Mouse (Mus musculus) right cerebral cortex, postnatal 14 days (tissue): Measurements from ENCODE around the gene Tmem160.

Experiments used
- DNase-seq: peaks from one replicate; pipeline ENCODE4 v3.0.0; 2022

The Tmem160 gene

DNA sequence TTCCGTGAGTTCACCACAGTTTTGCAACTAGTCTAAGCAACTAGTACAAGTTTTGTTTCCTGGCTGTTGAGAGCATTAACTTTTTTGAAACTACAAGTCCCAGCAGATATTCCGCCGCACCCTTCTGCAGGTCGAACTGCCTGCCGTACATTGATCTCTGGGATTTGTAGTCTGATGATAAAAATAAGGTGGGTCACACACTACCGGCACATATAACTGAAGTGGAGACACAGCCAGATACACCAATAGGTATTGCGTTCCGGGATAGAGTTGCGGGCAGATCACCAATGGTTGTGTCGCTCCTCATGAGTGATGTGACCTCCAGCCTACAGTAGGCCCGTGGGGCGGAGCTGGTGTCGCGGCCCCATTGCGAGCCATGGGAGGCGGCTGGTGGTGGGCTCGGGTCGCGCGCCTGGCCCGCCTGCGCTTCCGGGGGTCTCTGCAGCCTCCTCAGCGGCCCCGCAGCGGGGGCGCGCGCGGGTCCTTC lies at the start of gene Tmem160:
Tmem160 (plus strand) TSS at position 193 of the 487 bp plus-strand sequence.
- DNase-seq, result peak; percentile 84

DNA sequence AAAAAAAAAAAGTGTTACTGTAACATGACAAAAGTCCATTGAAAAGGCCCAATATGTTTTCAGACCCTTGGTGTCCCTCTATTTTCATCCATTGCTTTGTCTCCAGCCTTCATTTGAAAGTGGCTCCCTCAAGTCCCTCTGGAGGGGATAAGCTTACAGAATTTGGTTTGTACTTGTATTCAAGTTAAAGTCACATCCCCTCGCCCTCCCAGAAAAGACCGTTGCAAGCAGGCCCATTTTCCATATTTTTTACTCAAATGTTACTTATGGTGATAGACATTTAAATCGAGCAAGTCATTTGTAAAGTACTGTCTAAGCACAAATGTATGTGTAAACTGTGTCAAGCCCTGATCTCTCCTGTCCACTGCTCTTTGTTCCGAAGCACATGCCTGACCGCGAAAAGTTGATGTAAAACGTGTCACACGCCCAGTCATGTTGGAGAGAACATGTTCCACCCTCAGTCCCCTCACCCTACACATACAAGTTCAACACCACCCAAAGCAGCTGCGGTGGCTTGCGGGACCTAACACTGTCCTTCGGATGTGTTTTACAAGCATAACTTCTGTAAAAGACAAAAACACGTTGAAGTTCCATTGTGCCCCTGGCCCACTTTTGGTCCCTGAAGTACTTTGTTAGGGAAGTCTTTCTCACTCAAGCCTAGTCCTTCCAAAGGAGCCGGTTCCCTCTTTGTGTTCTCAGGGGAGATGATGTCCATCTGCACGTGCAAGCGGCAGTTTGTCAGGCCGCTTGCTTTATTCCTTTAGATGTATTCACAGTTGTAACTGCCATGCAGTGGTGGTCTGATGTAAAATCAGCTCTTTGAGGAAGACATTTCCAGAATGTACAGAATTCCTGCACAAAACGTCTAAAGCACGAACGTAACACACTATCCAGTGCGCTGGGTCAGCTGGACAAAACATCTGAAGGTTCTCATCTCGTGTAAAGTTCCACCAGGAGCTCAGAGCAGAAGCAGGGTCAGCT lies 49.3 kb upstream of the Tmem160 start:
- DNase-seq, result no peak

DNA sequence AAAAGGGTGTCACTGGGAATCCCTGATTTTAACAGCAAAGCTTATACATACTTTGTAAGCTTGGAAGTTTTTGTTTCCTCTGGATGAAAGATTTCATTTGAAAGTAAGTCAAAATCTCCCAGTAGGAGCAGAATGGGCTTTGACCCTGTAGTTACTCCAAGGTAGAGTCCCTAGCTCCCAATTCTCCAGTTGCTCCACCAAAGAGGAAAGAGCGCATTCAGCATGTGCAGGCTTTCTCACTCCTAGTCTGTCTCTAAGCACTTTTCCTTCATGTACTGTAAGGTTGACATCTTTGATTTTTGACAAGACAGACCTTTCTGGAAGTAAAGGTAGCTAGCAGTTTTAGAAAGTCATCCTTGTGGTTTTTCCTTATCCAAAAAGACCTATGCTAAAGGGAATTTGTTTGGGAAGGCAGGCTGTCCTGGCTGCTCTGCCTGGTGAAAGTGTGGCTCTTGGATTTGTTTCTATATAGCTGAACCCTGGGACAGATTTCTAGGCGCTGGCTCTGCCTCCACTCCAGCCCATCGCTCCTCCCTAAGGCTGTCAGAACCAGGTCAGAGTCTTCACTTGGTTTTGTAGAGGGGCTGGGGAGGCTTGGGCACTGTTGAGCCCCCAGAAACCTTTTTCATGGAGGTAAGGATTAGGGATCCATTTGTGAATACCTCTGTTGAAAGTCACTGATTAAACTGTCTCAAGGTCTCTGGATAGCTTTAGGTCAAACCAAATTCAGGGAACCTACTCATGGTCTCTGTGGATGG lies 48.1 kb upstream of the Tmem160 start:
- DNase-seq, result no peak

DNA sequence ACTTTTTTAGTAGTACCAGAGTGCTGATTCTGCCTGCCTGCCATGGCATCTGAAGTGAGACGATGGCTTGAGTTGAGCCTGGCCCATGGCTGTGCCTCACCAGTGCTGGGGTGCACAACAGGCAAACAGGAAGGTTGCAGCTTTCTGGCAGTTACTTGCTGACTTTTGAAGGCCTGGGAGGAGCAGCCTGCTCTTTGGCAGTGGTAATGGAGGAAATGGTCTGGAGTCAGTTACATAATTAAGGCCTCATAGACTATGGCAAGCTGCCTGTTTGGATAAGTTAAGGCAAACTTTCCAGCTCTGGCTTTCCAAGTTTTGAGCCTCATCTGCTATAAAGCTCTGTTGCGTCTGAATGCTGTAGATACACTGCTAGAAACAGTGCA lies 47.5 kb upstream of the Tmem160 start:
- no peak for DNase-seq

DNA sequence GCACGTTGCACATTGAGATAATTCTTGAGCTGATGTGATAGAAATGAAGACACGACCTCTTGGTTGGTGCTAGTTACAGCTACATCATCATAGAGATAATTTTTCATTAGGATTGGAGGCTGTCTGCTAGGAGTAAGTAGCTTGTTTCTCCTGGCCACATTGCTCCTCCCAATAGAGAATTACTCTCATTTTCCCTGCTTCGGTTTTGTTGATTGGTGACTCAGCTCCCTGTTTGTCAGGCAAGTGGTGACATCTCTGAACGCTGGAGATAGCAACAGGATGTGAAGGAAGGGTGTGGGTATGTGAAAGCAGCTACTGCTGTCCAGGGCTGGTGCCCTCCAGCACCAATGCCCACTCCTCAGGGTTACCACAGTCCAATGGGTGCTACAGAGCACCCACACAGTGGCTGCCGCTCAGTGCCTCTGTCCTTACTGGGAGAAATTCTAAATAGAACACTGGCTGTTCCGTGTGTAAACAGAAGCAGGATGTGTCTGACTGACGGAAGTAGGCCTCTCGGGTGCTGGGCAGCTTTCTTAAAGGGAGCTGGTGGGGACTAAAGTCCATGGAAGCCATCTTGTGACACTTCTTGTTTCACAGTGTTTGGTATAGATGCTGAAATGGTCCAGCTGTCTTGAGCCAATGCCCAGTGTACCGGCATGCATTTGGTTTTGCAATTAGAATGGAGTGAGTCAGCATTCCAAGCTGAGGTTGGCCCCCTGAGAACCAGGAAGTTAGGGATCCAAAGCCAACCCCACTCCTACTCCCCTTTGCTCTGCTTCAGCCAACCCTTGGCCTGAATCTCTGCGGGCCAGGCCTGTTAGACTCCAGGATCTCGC lies 46.8 kb upstream of the Tmem160 start:
- no peak for DNase-seq

DNA sequence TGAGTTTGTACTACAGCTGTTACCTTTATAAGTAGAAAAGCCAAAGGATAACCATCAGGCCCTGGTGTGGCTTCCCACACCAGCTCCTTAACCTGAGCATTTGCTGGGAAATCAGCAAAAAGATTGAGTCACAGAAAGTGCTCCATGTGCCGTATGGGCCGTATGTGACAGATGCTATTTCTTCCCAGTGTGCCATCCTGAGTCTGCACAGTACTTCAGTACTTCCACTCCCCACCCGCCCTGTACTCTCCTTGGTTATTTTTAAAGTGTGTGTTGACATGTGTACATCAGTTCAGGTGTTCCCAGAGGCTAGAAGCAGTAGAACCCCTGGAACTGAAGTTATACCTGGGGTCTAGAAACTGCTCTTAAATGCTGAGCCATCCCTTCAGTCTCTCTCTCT lies 45.6 kb upstream of the Tmem160 start:
- DNase-seq, result no peak

DNA sequence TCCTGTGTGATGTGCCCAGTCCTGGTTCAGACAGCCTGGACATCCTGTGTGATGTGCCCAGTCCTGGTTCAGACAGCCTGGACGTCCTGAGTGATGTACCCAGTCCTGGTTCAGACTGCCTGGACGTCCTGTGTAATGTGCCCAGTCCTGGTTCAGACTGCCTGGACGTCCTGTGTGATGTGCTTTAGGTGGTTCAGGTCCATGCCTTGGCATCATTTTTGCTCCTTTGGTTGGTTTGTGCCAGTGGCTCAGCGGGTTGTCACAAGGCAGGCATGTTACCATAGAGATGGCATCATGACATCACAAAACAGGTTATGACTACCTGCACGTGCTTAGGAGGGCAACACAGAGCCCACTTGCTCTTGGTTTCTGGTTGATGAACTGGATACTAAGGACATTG lies 41.5 kb upstream of the Tmem160 start:
- DNase-seq, result no peak

DNA sequence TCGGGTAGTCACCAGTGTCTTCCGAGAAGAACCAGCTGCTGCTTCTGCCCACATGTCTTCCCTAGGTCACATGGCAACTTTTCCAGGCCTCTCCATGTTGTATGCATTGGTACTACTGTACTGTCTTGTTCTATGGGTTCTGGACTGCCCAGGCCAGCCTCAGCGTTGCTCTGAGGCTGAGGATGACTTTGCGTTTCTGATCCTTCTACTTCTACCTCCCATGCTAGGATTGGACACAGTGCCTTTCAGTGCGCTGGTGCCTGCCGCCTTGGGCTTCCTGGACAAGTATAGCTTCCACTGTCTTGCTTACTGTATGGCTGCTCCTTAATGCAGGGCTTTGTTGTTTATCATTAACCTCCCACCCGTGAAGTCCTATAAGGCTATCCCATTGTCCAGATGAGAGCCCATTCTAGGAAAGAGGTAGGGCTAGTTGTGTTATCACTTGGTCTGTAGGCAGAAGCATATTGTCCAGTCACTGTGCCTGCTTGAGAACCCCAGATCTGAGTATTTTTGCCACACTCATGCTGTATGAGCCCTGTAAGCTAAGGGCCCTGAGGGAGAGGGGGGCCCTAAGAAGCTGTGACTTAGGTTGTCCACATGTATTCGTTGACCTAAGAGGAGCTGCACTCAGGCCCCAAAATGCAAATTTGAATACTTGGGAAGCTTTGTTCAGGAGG lies 40.2 kb upstream of the Tmem160 start:
- DNase-seq, result no peak

DNA sequence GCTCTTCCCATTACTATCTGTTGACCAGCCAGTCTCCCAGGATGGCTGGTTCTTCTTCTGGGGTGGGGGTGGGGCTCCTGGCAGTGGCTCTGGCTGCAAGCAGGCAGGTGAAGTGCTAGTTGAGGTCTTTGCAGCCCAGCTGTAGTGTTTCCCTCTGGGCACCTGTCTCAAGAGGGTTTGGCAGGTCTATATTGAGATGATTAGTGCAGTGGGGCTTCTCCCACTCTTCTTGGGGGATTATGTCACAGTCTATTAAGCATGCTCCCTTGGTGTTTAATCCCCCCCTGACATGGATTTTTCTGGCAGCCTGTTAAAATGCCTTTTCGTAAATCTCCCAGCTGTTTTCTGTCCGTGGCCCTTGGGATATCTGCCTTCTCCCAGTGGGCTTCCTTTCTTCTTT lies 39.6 kb upstream of the Tmem160 start:
- DNase-seq, result no peak

DNA sequence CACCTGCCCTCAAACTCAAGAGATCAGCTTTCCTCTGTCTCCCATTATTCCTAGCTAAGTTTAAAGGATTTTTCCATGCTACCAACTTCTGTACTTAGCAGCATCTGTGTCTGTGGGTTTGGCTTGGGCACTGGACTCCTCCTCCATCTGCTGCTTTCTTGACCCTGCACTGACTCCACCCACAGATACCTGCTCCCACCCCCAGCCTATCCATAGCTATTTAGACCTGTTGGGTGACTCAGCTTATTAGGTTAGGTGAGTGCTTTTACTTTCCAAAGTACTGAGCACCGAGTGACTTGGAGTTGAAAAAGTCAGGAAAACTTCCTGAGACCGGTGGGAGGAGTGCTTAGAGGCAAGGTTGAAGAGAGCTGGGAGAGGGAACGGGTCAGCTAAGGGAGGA lies 37.2 kb upstream of the Tmem160 start:
- DNase-seq, result no peak

DNA sequence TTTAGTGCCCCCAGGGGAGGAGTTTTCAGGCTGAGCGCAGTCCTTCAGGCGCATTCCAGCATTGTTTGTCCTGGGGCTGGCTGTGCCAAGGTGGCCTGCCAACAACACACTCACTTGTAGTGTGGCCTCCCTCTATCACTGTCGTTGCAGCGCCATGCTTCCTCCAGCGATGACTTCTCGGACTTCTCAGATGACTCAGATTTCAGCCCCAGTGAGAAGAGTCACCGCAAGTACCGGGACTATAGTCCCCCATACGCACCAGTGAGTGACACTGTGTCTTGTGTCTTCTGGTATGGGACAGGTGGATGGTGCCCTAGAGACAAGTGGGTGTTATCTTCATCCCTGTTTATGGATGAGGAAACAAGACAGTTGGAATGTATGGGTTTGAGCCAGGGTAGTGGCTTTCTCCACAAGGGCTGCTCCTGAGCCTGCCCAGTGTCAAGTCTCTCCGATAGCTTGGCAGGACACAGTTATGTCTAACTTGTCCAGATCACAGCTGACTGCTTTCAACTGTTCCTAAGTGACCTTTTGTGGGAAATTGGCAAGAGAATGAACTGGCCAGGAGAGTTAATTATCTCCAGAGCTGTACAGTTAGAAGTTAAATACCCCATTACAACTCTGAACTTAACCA lies 35.3 kb upstream of the Tmem160 start:
- DNase-seq, result no peak

DNA sequence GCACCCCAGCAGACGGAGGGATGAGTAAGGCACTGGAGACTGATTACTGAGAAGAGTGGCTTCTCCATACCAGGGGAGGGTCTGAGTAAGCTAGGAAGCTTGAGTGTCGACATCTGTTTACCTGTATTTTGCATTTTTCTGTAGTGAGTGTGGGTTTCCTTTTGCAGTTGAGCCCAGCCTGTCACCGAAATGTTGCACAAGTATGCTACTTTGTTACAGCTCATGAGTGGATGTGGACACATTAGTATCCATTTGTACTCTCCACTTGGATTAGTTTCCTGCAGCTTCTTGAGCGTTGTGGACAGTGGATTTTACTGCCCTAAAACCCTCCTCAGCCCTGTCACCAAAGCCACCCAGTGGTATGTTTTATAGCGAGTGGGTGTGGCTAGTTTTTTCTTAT lies 33.9 kb upstream of the Tmem160 start:
- no peak for DNase-seq

DNA sequence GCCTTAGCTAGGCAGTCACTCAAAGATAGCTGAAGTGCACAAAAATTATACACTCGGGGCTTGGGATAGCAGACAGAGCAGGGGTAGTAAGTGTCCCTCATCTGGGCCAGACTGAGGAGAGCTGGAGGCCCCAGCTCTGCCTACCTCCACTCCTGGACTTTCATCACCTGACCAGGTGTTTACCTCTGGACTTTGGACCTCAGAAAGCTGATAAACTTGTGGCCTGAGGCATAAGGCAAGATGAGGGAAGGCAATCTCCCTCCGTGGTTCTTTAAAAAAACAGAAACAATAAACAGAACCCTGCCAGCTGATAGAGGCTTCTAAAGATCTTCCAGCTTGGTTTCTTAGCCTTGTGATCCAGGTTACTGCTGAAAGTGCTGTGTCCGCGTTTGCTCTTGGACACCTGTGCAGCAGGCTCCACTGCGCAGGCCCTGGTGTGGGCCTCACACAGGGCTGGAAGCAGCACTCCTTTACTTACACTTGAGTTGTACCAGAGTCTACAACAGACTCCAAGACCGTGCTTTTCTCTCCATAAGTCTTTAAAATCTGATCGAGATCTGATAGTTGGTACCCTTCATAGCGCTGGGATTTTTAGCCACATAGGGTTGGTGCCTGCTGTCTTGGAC lies 32.0 kb upstream of the Tmem160 start:
- DNase-seq, result no peak

DNA sequence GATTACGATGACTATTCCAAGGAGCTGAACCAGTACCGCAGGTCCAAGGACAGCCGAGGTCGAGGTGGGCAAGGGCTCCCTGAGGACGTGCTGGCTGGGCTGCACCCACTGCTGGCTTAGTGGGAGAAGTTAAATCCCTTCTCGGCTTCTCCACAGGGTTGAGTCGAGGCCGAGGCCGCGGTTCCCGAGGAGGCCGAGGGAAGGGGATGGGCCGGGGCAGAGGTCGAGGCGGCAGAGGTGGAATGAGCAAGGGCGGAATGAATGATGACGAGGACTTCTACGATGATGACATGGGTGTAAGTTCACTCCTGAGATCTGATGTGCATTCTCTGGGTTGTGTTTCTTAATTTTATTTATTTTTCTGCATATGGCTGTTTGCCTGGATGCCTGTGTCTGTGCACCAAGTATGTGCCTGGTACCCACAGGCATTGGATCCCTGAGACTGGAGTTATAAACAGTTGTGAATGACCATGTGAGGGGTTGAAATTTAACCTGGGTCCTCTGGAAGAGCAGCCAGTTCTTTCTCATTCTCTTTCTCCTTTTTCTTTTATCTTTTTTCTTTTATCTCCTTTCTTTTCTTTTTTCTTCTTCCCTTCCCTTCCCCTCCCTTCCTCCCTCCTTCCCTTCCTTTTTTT lies 30.2 kb upstream of the Tmem160 start:
- DNase-seq, result no peak

DNA sequence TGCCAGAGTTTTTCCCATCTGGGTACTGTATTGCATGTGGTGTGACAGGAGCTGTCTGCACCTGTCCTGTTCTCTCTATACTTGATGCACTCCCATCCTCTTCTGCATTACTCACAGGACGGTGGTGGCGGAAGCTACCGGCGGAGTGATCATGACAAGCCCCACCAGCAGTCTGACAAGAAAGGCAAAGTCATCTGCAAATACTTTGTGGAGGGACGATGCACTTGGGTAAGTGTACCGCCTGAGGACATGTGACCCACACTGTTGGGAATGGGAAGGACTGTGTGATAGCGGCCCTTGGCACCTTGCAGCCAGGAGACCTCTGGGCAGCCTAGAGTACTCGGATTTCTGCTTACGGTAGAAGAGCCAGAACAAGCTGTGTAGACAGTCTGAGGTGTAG lies 28.8 kb upstream of the Tmem160 start:
- no peak for DNase-seq

DNA sequence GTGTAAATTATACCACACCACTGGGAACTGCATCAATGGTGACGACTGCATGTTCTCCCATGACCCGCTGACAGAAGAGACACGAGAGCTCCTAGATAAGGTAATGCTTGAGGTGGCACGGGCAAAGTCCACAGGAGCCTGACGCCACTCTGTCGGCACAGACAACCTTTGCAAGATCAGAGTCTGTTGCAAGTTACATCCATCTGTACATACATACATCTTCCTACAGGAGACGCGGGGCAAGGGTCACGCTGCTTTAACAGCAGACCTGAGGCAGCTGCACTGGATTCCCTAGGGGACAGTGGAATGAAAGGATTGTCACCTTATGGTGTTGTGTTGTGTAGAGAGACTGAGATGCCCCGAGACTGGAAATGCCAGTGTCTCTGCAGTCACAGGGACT lies 26.9 kb upstream of the Tmem160 start:
- no peak for DNase-seq

DNA sequence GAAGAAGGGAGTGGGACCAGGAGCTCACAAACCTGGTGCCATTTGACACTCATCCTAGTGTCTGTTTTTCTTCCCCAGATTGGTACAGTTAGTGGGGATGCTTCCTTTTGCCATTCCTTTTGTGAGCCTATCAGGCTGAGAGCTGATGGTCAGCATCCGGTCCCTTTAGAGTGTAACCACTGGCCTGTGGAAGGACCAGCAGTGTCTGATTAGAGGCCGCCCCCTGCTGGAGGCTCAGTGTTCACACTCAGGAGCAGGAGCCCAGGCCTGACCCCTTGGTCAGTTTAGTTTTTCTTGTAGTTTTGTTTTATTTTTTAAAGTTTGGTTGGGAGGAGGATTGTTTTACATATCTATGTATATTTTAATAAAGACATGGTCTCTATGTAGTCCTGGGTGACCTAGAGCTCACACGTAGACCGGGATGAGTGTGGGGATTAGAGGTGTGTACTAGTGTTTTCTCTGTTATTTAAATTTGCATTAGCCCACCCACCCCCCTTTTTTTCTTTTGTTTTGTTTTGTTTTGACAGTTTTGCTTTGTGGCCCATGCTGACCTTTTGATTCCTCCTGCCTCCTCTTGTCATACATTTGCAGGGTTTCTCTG lies 26.4 kb upstream of the Tmem160 start:
- DNase-seq, result peak; percentile 80

DNA sequence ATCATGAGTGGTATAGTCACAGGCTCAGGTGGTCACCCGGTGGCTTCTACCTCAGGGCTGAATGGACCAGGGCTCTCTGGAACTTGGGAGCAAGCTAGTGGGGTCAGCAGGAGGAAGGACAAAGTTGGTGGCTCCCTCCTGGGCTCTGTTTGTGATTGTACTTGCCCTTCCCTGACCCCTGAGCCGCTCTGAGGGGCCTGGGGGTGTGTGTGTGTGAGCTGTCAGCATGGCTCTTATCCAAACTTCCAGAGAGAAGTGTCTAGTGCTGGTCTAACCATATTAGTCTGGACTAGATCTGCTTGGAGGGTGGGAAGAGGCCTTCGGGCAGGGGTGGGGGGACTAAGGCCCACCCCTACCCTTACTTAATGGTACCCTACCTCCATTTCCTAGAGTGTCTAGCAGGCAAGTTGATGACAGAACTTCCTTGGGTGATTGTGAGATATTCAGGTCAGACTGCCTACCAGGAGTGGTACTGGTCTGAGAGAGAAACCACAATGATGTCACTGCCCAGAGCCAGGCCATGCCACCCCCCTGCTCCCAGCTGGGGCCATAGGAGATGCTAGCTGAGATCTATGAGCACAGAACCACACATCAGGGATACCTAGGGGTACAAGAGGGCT lies 19.1 kb upstream of the Tmem160 start:
- no peak for DNase-seq

DNA sequence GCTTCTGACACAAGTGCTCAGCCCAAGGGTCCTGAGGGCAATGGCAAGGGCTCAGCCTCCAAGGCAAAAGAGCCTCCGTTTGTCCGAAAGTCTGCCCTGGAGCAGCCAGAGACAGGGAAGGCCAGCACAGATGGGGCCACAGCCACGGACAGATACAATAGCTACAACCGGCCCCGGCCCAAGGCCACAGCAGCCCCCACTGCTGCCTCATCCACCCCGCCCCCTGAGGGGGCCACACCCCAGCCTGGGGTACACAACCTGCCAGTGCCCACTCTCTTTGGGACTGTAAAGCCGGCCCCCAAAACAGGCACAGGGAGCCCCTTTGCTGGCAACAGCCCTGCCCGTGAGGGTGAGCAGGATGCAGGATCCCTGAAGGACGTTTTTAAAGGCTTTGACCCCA lies 17.5 kb upstream of the Tmem160 start:
- no peak for DNase-seq

DNA sequence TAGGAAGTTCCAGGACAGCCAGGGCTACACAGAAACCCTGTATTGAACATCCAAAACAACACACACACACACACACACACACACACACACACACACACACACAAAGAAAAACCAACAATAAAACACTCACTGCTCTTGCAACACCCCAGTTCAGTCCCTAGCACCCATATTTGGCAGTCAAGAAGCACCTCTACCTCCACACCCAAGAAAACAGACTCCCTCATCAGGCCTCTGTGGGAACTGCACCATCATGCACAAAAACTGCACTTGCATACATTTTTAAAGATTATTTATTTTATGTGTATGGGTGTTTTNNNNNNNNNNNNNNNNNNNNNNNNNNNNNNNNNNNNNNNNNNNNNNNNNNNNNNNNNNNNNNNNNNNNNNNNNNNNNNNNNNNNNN lies 11.3 kb upstream of the Tmem160 start:
- no peak for DNase-seq
